Mouse (Mus musculus) heart, postnatal 10 days (tissue): ENCODE data around the gene Mesp2. TPM values are rescaled to one million over a fixed set of nuclear protein-coding genes. Genes with fewer than 3 reads are reported as not detected.

ENCODE experiments used
- DNase-seq, 2 experiments: peaks; one replicate each; pipeline ENCODE4 v3.0.0; 2021
- intact Hi-C: fragments of 180-260 bp; cut with DNase I; formaldehyde crosslinking; loops from one replicate; pipeline ENCODE4 v1.15.1; 2025
- total RNA-seq, 2 experiments: library from RNA; stranded (reverse); gene quantifications; 2 replicates each; pipeline ENCODE4 v1.2.3; 2021

The Mesp2 gene
- total RNA-seq, 2 experiments from 2014 or later, result 0.12 to 0.40 TPM

- intact Hi-C loops, result loop anchor here (5.0 kb wide), 1 partner anchor 52 kb away; no protein-coding TSS in a partner anchor
- DNase-seq, result peak; percentile 34 to 45
These were observed 48.6 kb downstream of the Mesp2 start for GRCm38 (mm10) chr7:79858956-79859630.

DNA sequence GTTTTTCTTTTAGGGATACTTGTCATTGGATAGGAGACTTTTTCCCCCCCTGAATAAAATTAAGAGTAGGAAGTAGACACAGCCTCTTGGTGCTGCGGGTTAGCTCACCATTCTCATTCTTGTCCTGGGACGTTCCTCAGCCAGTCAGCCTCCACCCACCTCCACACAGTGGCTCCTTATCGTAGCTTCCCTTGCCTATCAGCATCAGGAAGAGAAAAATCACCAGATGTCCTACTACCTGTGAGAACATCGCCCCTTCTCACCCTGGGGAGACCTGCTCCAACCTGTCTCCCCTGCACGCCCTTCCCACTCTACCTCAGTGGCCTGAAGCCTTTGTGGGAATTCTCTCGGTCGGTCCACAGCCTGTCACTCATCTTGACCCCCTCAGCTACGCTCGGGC is 50.3 kb downstream of the Mesp2 start, which contains the start of gene Anpep:
Anpep (minus strand) TSS at position 249 of the 400 bp plus-strand sequence.
- intact Hi-C loops, result no loop called here
- DNase-seq, result no peak

- intact Hi-C loops, result no loop called here
- no peak for DNase-seq
These were observed 51.3 kb downstream of the Mesp2 start for GRCm38 (mm10) chr7:79861794-79862193.

Other genes starting within 250 kb of the Mesp2 start
- gene Rhcg, start 193.1 kb upstream of the Mesp2 start, total RNA-seq, result under 1 TPM in 1 of 2 experiments, not detected in 1; 0.26 TPM
- gene Ticrr, start 150.5 kb upstream of the Mesp2 start, total RNA-seq, result 1 to 10 TPM; 2.0 TPM
- 1 to 10 TPM; 3.2 to 3.9 TPM for gene Kif7, start 95.0 kb upstream of the Mesp2 start, total RNA-seq
- 10 to 100 TPM; 24.0 to 76.0 TPM for gene Plin1, start 77.8 kb upstream of the Mesp2 start, total RNA-seq
- 10 to 100 TPM; 13.3 to 16.5 TPM for gene Pex11a, start 67.6 kb upstream of the Mesp2 start, total RNA-seq
- under 1 TPM; 0.14 to 0.15 TPM for gene Wdr93, start 67.6 kb upstream of the Mesp2 start, total RNA-seq
- gene Mesp1, start 16.9 kb upstream of the Mesp2 start, total RNA-seq, result not detected
- 10 to 100 TPM; 26.6 to 29.3 TPM for gene Anpep, start 50.3 kb downstream of the Mesp2 start, total RNA-seq
- 10 to 100 TPM; 20.5 to 24.1 TPM for gene Ap3s2, start 109.9 kb downstream of the Mesp2 start, total RNA-seq
- gene Arpin, start 124.6 kb downstream of the Mesp2 start, total RNA-seq, result 10 to 100 TPM; 15.8 to 18.5 TPM
- 10 to 100 TPM; 20.1 to 24.4 TPM for gene Zfp710, start 214.1 kb downstream of the Mesp2 start, total RNA-seq